Mouse (Mus musculus) spleen, embryonic (tissue): ENCODE results near the gene Slc6a2.

ENCODE experiments used
- CTCF ChIA-PET: fragments of 350-600 bp; sonication (Branson Sonifier 250); formaldehyde crosslinking; loops from one replicate; lab custom pipeline; 2022; lab: Charles Lee

Slc6a2 gene

DNA sequence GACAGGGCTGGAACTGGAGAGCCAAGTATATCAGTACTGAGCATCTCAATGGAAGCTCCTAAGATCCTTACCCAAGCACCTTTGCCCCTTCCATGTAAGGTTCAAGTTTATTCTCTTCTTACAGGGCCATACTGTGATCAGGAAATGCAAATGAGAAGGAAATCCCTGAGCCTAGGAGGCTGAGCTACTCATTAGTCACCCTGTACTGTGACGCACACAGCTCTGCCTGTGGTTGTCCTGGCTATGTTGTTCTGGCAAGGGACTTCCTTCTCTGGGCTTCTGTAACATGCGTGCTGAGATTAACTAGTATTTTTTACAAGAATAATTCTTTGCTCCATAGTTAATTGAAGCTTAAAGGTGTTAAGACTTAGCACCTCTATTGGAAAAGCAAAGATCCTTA is 70.8 kb downstream of the Slc6a2 start:
- CTCF ChIA-PET = no interaction called here

DNA sequence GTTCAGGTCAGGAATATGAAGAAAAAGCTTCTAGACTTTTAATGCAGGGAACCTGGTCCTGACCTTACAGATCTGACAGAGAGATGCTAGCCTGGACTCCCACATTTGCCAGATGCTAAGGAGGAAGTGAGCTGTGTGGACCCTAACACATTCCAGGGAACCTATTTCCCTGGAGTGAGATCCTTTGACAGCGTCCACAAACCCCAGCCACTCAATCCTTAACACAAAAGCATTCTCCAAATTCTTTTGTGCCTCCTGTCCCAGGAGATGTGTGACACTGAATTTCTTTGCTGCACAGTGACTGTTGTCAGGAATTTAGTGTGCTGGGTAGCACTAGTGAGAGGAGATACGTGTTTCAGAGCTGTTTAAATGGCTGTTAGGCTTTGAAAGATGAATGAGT is 79.0 kb downstream of the Slc6a2 start:
- CTCF ChIA-PET = no interaction called here

GRCm38 (mm10) chr8:93040256-93040655 is 80.4 kb downstream of the Slc6a2 start:
- CTCF ChIA-PET = no interaction called here

DNA sequence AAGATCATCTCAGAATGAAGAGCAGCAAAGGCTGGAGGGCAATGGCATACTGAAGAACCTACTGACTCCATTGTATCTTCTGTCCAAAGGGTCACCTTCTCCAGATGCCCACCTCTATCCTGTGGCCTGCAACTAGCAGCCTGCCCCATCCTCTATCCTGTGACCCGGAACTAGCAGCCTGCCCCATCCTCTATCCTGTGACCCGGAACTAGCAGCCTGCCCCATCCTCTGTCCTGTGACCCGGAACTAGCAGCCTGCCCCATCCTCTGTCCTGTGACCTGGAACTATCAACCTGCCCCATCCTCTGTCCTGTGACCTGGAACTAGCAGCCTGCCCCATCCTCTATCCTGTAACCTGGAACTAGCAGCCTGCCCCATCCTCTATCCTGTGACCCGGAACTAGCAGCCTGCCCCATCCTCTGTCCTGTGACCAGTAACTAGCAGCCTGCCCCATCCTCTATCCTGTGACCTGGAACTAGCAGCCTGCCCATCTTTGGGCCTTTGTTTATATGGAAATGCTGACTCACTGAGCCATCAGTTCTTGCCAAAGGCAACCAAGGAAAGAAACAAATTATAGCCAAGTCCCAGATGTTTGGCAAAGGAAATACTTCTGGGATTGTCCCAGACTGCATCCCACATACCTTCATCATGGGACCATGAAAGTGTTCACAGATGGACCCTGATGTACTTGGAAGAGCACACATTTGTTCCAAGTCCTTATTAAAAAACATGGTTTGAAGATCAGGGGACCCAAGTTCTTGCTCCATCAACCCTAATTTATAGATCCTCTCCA is 81.1 kb downstream of the Slc6a2 start:
- CTCF ChIA-PET = no interaction called here

- CTCF ChIA-PET = no interaction called here
Observed at GRCm38 (mm10) chr8:93043083-93043482, 83.2 kb downstream of the Slc6a2 start.

- CTCF ChIA-PET = no interaction called here
Observed at GRCm38 (mm10) chr8:93048092-93048491, 88.2 kb downstream of the Slc6a2 start, which contains the start of gene Ces1a. TSS of gene Ces1a (minus strand) at chr8:93048192.

- CTCF ChIA-PET = no interaction called here
Observed at GRCm38 (mm10) chr8:93048510-93049416, 88.9 kb downstream of the Slc6a2 start.
